Mouse (Mus musculus): ENCODE measurements around the gene Fmnl2. TPM values are rescaled to one million over a fixed set of nuclear protein-coding genes. Genes with fewer than 3 reads are reported as not detected.
A peak's percentile ranks its signal among the peaks of the same experiment; 100 is the strongest.

Fmnl2 gene
- polyA plus RNA-seq, 1 experiment, result 2.6 TPM

DNA sequence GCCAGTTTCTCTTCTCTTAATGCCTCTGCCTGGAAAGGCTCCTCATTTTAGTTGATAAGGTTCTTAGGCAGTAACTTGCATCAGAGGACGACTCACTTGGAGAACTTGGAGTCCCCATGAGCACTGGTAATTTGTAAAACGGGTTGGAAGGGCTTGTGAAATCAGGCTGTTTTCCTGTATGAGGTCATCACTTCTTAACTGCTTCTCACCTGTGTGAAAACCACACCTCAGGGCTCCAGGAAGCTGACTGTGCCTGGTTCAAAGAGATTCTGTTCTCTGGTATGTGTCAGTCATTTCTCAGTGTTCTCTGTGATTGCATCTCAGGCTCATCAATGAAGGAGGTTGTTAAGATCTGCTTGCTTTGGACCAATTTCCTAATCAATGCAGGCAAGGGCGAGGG, 27.4 kb downstream of the Fmnl2 start:
- Histone ChIP-seq H3K4me3 (ENCODE audit: insufficient read depth, poor library complexity, severe bottlenecking) (no peak overlapping the region), H3K27me3 (ENCODE audit: control insufficient read depth, insufficient read depth, insufficient read length) (no peaks in the 10 kb centered on the region), H3K79me2 (ENCODE audit: control insufficient read depth, insufficient read depth) (peaks cover 61% of the 10 kb centered on the region), H3ac (ENCODE audit: control insufficient read depth, insufficient read length, low read depth) (no peak overlapping the region), H3K36me3 (ENCODE audit: control insufficient read depth, insufficient read depth) (no peaks in the 10 kb centered on the region), H3K79me3 (ENCODE audit: low read depth) (peaks cover 11% of the 10 kb centered on the region)
- TF ChIP-seq USF1 (IDR thresholded peaks at IDR 0.05; ENCODE audit: low read depth) (no peak), MYOD1 (IDR thresholded peaks at IDR 0.05; ENCODE audit: control insufficient read depth, insufficient read length, low read depth) (no peak), CEBPB (IDR thresholded peaks at IDR 0.05; ENCODE audit: low read depth) (peak; percentile 6)

- Histone ChIP-seq H3K36me3 (ENCODE audit: control insufficient read depth, insufficient read depth) (no peaks in the 10 kb centered on the region), H3ac (ENCODE audit: control insufficient read depth, insufficient read length, low read depth) (no peak overlapping the region), H3K4me3 (ENCODE audit: insufficient read depth, poor library complexity, severe bottlenecking) (no peak overlapping the region), H3K27me3 (ENCODE audit: control insufficient read depth, insufficient read depth, insufficient read length) (no peaks in the 10 kb centered on the region), H3K79me2 (ENCODE audit: control insufficient read depth, insufficient read depth) (peaks cover 60% of the 10 kb centered on the region), H3K79me3 (ENCODE audit: low read depth) (peaks cover 11% of the 10 kb centered on the region)
- TF ChIP-seq CTCF (IDR thresholded peaks at IDR 0.05; ENCODE audit: control insufficient read depth, insufficient read depth, insufficient read length) (no peak), CEBPB (IDR thresholded peaks at IDR 0.05; ENCODE audit: low read depth) (peak; percentile 63), MYOG (IDR thresholded peaks at IDR 0.05; ENCODE audit: control insufficient read depth, extremely low read depth, insufficient read length) (no peak)
Measured at GRCm38 (mm10) chr2:52887281-52887680, 29.6 kb downstream of the Fmnl2 start.

DNA sequence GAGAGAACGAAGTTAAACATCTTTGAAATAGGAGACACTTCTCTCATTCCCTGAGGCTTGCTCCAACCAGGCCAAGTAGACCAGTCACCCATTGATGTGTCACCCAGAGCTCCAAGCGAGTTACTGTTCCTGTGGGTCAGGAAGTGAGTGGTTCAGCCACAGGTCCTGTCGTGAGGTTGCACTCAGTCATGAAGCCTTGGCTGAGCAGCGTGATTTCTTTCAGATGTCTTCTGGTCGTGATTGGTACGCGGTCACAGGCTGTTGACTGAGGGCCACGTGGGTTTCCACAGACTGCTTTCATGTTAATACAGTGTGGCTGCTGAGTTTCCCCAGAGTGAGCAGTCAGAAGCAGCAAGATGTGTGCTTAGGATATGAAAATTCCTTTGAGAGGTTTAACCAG, 33.5 kb downstream of the Fmnl2 start:
- no peaks in the 10 kb centered on the region for H3K36me3 ChIP-seq (ENCODE audit: control insufficient read depth, insufficient read depth)
- H3K4me3 ChIP-seq (ENCODE audit: insufficient read depth, poor library complexity, severe bottlenecking), result no peak overlapping the region
- H3K27me3 ChIP-seq (ENCODE audit: control insufficient read depth, insufficient read depth, insufficient read length), result no peaks in the 10 kb centered on the region
- H3K79me2 ChIP-seq (ENCODE audit: control insufficient read depth, insufficient read depth), result peaks cover 50% of the 10 kb centered on the region
- TF ChIP-seq USF1 (IDR thresholded peaks at IDR 0.05; ENCODE audit: low read depth), result peak; percentile 61
- no peak for TF ChIP-seq MYOD1 (IDR thresholded peaks at IDR 0.05; ENCODE audit: control insufficient read depth, insufficient read length, low read depth)
- peak; percentile 29 for TF ChIP-seq FOSL1 (IDR thresholded peaks at IDR 0.05; ENCODE audit: insufficient read depth, low read length, poor library complexity, severe bottlenecking)
- peak; percentile 84 for TF ChIP-seq MAX (IDR thresholded peaks at IDR 0.05)
- H3ac ChIP-seq (ENCODE audit: control insufficient read depth, insufficient read length, low read depth), result no peak overlapping the region
- peaks cover 2% of the 10 kb centered on the region for H3K79me3 ChIP-seq (ENCODE audit: low read depth)

GRCm38 (mm10) chr2:52891744-52892143, 34.1 kb downstream of the Fmnl2 start:
- no peaks in the 10 kb centered on the region for H3K27me3 ChIP-seq (ENCODE audit: control insufficient read depth, insufficient read depth, insufficient read length)
- no peak overlapping the region for H3ac ChIP-seq (ENCODE audit: control insufficient read depth, insufficient read length, low read depth)
- H3K4me3 ChIP-seq (ENCODE audit: insufficient read depth, poor library complexity, severe bottlenecking), result no peak overlapping the region
- H3K36me3 ChIP-seq (ENCODE audit: control insufficient read depth, insufficient read depth), result no peaks in the 10 kb centered on the region
- TF ChIP-seq USF1 (IDR thresholded peaks at IDR 0.05; ENCODE audit: low read depth) (no peak), FOSL1 (IDR thresholded peaks at IDR 0.05; ENCODE audit: insufficient read depth, low read length, poor library complexity, severe bottlenecking) (no peak), MAX (IDR thresholded peaks at IDR 0.05) (no peak), CEBPB (IDR thresholded peaks at IDR 0.05; ENCODE audit: low read depth) (no peak), MYOD1 (IDR thresholded peaks at IDR 0.05; ENCODE audit: control insufficient read depth, insufficient read length, low read depth) (no peak), CTCF (IDR thresholded peaks at IDR 0.05; ENCODE audit: control insufficient read depth, insufficient read depth, insufficient read length) (no peak)
- peaks cover 51% of the 10 kb centered on the region for H3K79me2 ChIP-seq (ENCODE audit: control insufficient read depth, insufficient read depth)
- H3K79me3 ChIP-seq (ENCODE audit: low read depth), result peaks cover 4% of the 10 kb centered on the region

DNA sequence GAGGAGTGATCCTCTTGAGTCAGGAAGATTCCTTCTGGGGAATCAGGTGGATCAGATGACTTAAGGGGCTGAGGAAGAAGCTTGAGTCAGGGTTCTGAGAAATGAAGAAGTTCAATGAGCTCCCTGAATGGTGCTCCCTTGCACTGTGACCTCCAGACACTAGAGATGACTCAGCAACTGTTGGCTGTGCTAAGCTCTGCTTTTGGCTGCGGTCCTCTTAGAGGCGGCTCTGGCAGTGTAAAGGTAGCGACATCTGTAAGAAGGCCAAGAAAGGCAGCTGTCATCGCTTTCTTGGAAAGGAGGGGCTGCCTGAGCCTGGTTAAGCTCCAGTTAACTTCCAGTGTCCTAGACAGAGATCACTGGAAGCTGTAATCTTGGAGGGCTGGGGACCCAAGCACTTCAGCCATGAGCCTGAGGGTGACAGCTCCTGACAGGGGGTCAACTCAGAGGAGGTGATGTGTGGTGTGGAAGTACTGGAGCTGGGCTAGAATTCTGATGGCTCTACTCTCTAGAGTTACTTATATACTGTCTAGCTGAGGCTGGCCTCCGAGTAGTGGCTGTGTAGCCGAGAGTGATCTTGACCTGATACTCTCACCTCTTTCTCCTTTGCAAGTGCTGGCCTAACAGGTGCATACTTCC, 37.4 kb downstream of the Fmnl2 start:
- peaks cover 32% of the 10 kb centered on the region for H3K79me2 ChIP-seq (ENCODE audit: control insufficient read depth, insufficient read depth)
- no peaks in the 10 kb centered on the region for H3K27me3 ChIP-seq (ENCODE audit: control insufficient read depth, insufficient read depth, insufficient read length)
- H3ac ChIP-seq (ENCODE audit: control insufficient read depth, insufficient read length, low read depth), result no peak overlapping the region
- no peaks in the 10 kb centered on the region for H3K36me3 ChIP-seq (ENCODE audit: control insufficient read depth, insufficient read depth)
- TF ChIP-seq FOSL1 (IDR thresholded peaks at IDR 0.05; ENCODE audit: insufficient read depth, low read length, poor library complexity, severe bottlenecking) (no peak), MYOG (IDR thresholded peaks at IDR 0.05; ENCODE audit: control insufficient read depth, extremely low read depth, insufficient read length) (no peak), MYOD1 (IDR thresholded peaks at IDR 0.05; ENCODE audit: control insufficient read depth, insufficient read length, low read depth) (peak; percentile 64), MAX (IDR thresholded peaks at IDR 0.05) (peak; percentile 41)
- no peak overlapping the region for H3K4me3 ChIP-seq (ENCODE audit: insufficient read depth, poor library complexity, severe bottlenecking)
- peaks cover 4% of the 10 kb centered on the region for H3K79me3 ChIP-seq (ENCODE audit: low read depth)

DNA sequence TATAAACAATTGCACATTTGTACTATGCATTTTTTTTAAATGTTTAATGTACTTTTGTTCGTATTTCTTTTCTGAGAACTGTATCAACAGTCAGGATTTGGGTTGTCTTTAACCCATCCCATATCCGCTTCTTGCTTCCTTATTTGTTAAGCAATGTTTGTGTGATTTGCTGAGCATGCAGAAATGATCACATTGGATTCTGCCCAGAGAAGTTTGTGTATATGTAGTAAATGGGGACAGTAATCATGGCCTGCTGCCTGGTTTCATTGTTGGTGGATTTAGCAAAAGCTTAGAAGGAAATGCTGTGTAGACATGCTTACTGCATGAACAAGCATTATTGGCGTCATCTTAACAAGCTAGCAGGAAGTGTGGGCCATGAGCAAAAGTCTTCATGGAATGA, 39.3 kb downstream of the Fmnl2 start:
- Histone ChIP-seq H3K27me3 (ENCODE audit: control insufficient read depth, insufficient read depth, insufficient read length) (no peaks in the 10 kb centered on the region), H3K4me3 (ENCODE audit: insufficient read depth, poor library complexity, severe bottlenecking) (no peak overlapping the region), H3ac (ENCODE audit: control insufficient read depth, insufficient read length, low read depth) (no peak overlapping the region), H3K36me3 (ENCODE audit: control insufficient read depth, insufficient read depth) (no peaks in the 10 kb centered on the region), H3K79me2 (ENCODE audit: control insufficient read depth, insufficient read depth) (peaks cover 34% of the 10 kb centered on the region), H3K79me3 (ENCODE audit: low read depth) (peaks cover 10% of the 10 kb centered on the region)
- TF ChIP-seq MYOD1 (IDR thresholded peaks at IDR 0.05; ENCODE audit: control insufficient read depth, insufficient read length, low read depth) (no peak), MAX (IDR thresholded peaks at IDR 0.05) (no peak), CTCF (IDR thresholded peaks at IDR 0.05; ENCODE audit: control insufficient read depth, insufficient read depth, insufficient read length) (no peak), CEBPB (IDR thresholded peaks at IDR 0.05; ENCODE audit: low read depth) (no peak), FOSL1 (IDR thresholded peaks at IDR 0.05; ENCODE audit: insufficient read depth, low read length, poor library complexity, severe bottlenecking) (no peak), MYOG (IDR thresholded peaks at IDR 0.05; ENCODE audit: control insufficient read depth, extremely low read depth, insufficient read length) (no peak)
